Mouse (Mus musculus) embryo, embryonic 11.5 days (tissue): ENCODE measurements around the gene Etfbkmt.
"Not testable (repeated sequence)": the region's sequence is repeated elsewhere in the genome, so short reads cannot be mapped to it uniquely, and the experiment has no call there.

Experiments
- DNase-seq: peaks from one replicate; pipeline ENCODE4 v3.0.0-alpha.2; 2012; ENCODE audit warnings: low read depth, low spot score

Gene Etfbkmt

GRCm38 (mm10) chr6:149139471-149139870 lies at the start of gene Etfbkmt:
Etfbkmt (plus strand) TSS chr6:149139849.
- DNase-seq: no peak

DNA sequence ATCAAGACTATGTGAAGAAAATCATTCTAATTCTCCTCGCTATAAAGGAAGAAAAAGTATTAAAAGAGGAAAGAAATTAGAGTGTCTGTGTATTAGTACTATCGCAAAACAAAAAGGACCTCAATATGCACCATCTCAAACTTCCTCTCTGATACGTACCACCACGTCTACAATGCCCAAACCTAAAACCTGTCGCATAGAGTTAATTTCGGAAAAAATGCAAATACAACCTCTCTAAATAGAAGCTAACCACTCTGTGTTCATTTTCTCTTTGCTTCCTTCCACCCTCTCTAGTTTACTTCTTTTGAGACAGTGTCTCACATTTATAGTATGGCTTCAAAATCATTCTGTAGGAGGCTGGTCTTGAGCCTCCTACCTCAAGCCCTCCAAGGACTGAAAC lies 47.2 kb upstream of the Etfbkmt start:
- no peak for DNase-seq

- peak; percentile 14 for DNase-seq
These were observed 46.2 kb upstream of the Etfbkmt start for GRCm38 (mm10) chr6:149093465-149093864.

- no peak for DNase-seq
These were observed 45.1 kb upstream of the Etfbkmt start for GRCm38 (mm10) chr6:149094555-149094954.

DNA sequence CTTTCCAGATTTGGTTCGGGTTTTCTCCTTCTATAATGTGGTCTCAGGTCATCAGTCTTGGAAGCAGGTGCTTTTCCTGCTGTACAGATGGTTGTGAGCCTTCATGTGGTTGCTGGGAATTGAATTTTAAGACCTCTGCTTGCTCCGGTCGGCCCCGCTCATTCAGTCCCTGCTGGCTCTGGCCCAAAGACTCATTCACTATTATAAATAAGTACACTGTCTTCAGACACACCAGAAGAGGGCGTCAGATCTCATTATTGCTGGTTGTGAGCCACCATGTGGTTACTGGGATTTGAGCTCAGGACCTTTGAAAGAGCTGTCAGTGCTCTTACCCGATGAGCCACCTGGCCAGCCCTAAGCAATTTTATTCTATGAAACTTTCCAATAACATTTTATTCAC lies 44.3 kb upstream of the Etfbkmt start:
- no peak for DNase-seq

DNA sequence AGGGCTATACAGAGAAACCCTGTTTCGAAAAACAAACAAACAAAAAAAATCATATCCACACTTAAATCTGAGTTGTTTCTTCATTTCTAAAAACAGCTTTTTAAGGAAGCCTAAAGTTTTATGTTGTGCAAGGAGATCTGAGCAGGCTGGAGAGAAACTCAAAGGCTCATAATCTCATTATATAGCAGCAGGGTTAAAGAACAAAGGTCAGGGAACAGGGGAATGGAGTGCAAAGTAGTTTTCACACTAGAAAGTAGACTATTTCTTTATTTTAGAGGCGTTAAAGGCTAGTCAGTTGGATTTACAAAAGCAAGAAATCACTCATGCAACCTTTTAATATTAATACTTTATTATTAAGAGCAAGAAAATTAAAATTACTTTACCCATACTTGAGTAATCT lies 43.4 kb upstream of the Etfbkmt start:
- no peak for DNase-seq

- DNase-seq: no peak
These were observed 42.4 kb upstream of the Etfbkmt start for GRCm38 (mm10) chr6:149097276-149097675.

GRCm38 (mm10) chr6:149098993-149099392 lies 40.7 kb upstream of the Etfbkmt start:
- DNase-seq: no peak

DNA sequence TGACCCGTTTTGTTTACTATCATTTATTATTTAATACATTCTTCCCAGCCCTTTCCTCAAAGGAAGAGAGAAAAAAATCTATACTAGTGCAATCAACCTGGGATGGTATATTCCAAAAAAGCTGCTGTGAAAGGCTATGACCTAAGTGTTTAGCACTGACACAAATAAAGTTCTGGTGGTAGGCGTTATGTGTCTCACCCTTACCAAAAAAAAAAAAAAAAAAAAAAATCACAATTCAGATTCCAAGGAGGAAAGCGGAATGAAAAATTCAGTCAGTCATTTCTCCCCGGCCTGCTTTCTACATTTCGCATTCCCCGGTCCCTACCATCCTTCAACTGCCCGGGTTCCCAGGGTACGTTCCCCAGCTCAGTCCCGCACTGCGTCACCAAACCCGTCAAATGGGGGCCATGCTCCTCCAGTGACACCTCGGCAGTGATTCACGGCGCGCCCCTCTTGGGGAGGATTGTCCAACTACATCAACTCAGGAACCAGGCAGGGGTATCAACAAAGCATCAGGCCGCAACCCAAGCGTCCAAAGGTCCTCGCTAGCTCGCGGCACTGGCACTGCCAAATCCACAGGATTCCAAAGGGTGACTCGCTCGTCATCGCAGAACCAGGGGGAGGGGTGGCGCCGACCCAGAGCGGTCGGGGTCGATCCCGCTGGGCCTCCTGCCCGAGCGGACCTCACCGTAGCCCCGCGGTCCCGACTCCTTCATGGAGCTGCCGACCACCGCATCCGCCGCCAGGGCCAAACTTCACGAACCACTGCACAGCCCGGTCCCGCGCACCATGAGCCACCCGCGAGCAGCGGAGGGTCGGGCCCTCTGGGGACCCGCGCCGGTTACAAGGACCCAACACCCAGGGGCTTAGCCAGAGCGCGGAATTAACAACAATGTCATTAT lies 39.2 kb upstream of the Etfbkmt start:
- peak; percentile 42 for DNase-seq

DNA sequence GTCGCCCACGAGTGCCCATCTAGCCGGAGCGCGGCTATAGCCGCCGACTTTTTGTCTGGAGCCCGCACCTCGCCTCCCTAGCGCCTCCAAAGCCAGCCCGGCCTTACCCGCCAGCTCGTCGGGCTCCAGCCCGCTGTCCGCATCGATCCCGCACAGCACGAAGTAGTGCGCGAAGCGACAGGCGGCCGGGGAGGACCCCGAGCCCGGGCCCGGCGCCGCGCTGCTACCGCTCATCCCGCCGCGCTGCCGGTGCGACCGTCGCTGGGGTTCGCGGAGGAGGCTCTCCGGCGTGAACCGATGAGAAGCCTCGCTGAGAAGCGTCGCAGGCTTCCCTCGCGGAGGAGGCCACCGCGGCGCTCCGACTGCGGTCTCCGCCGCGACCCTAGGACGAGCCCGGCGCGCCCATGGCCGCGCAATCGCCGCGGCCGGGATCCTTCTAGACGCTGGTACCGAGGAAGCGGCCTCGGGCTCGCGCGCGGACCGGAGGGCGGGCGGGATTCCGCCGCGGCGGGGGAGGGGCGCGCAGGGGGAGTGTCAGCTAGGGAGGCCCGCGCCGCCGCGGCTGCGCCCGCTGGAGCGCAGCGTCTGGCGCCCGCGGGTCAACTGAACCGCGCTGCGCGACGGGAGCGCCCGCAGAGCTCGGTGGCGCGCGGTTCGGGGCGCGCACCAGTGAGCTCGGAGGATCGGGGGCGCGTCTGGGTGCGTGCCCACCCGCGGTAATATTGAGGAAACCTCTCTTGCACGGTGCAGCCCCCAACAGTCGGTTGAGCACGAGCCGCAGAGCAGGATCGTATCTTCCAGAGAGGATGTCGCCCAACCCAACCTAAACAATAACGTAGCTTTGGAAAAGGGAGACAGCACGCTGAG lies 38.3 kb upstream of the Etfbkmt start, which contains the start of gene Dennd5b:
Gene Dennd5b, minus strand, starts transcription at position 605 of the 867 bp plus-strand sequence.
- peak; percentile 63 for DNase-seq

GRCm38 (mm10) chr6:149101943-149102243 lies 37.8 kb upstream of the Etfbkmt start:
- no peak for DNase-seq

GRCm38 (mm10) chr6:149103451-149103850 lies 36.2 kb upstream of the Etfbkmt start:
- no peak for DNase-seq

- no peak for DNase-seq
These were observed 32.0 kb upstream of the Etfbkmt start for GRCm38 (mm10) chr6:149107615-149108014.

DNA sequence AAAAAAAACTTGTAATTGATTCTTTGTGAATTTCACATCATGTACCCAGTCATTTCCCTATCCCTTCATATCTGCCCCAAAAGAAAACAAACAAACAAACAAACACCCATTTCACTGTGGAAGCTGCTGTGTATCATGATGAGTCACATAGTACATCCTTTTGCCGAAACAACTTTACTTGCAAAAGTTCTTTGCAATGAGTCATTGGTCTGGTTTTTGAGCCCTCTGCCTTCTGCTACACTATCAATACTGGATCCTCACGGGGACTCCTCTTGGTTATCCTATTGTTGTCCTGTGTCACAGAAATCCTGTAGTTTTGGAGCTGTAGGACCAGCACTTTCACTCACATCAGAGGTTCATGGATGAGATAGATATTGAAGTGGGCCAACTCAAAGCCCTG lies 30.7 kb upstream of the Etfbkmt start:
- DNase-seq: no peak

DNA sequence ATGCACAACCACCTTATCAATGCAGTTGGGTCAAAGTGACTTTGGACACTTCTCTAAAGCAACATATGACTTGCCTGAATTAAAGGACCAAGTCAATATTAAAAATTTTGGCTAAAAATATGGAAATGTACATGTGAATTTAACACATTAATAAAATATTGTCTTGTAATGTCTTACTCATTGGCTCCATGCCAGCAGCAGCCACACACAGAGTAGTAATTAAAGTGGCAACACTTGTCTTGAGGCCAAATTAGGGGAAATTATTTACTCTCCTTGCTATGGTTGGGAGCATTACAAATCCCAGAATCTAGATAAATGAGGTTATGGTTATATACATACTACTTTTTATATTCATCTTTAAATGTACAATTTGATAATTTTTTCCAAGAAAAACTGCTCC lies 22.7 kb upstream of the Etfbkmt start:
- DNase-seq: no peak

DNA sequence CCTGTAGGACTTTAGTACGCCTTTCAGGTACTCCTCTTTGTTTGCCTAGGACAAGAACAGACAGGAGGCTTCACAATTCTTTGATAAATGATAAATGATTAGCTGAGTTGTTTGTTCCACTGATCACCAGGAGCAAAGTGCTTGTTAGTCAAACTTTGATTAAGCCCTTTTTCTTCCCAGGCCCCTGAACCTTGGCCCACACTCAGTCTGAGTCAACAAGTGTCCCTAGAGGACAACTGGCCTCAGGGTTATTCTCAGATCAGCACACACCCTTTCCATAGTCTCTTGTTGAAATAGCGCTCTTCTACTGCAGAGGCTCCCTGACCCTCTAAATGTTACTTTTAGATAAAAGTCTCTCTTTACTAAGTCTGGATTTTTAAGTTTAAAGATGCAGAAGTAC lies 20.7 kb upstream of the Etfbkmt start:
- no peak for DNase-seq

- DNase-seq: peak; percentile 59
These were observed 19.8 kb upstream of the Etfbkmt start for GRCm38 (mm10) chr6:149119853-149120252.

DNA sequence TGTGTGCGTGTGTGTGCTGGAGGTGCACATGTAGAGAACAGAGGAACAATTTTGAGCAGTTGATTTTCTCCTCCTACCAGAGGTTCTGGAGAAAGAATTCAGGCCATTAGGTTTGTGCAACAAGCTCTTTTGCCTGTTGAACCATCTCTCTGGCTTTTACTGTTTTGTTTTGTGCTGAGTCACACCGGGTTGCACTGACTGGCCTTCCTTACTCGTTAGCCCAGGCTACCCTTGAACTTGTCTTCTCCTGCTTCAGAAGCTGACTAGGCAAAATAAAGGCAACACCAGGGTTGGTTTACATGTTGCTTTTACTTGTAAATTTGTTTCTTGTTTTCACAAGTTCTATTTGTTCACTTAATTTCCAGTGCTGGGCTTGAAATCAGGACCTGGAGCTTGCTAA lies 16.6 kb upstream of the Etfbkmt start:
- no peak for DNase-seq

GRCm38 (mm10) chr6:149126675-149127074 lies 13.0 kb upstream of the Etfbkmt start:
- no peak for DNase-seq

DNA sequence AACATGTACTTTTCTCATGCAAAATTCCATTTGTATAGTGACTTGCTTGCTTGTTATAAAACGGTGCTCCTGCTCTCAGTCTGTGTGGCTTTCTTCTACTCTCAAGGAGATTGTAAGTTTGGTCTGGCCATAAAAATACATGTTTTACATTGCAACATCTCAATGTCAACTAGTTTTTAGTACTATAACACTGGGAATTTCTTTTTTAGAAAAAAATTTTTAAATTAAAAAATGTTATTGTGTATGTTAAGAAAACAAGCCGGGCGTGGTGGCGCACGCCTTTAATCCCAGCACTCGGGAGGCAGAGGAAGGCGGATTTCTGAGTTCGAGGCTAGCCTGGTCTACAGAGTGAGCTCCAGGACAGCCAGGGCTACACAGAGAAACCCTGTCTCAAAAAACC lies 9.8 kb upstream of the Etfbkmt start, which contains the start of gene Gm10203:
Gene Gm10203, plus strand, starts transcription at position 301 of the 400 bp plus-strand sequence.
- DNase-seq: not testable (repeated sequence)

- DNase-seq: no peak
These were observed 8.5 kb upstream of the Etfbkmt start for GRCm38 (mm10) chr6:149131111-149131510.

- DNase-seq: no peak
These were observed 7.2 kb upstream of the Etfbkmt start for GRCm38 (mm10) chr6:149132311-149133077.
